Mouse (Mus musculus): ENCODE data around the gene Wasf1. TPM values are rescaled to one million over a fixed set of nuclear protein-coding genes. Genes with fewer than 3 reads are reported as not detected.

The Wasf1 gene
- total and polyA plus RNA-seq, 3 experiments = 1.6 to 14.4 TPM; not detected in 1

Other genes starting within 250 kb of the Wasf1 start
- gene Mettl24, start 200.2 kb upstream of the Wasf1 start, total RNA-seq (2012; rRNA removed) = not detected in 2 replicates
- not detected for gene Mettl24, start 200.2 kb upstream of the Wasf1 start, polyA plus RNA-seq (2012; ENCODE audit: insufficient read depth in 1 of 2, insufficient read length in 2 of 2, low read depth in 1 of 2, low replicate concordance in 2 of 2, missing spikeins in 1 of 2)
- 11.9 and 12.8 TPM in 2 replicates for gene Cdc40, start 164 bp upstream of the Wasf1 start, total RNA-seq (2012; rRNA removed)
- 10 to 100 TPM; 35.5 to 68.5 TPM for gene Cdc40, start 164 bp upstream of the Wasf1 start, polyA plus RNA-seq (2012; ENCODE audit: insufficient read depth in 1 of 2, insufficient read length in 2 of 2, low read depth in 1 of 2, low replicate concordance in 2 of 2, missing spikeins in 1 of 2)
- not detected in 2 replicates for gene Gpr6, start 188.8 kb downstream of the Wasf1 start, total RNA-seq (2012; rRNA removed)
- not detected for gene Gpr6, start 188.8 kb downstream of the Wasf1 start, polyA plus RNA-seq (2012; ENCODE audit: insufficient read depth in 1 of 2, insufficient read length in 2 of 2, low read depth in 1 of 2, low replicate concordance in 2 of 2, missing spikeins in 1 of 2)

Measured in MEL (cell line).